Mouse (Mus musculus): ENCODE measurements at regions not wholly inside any gene's neighbourhood (a gene's known extent, or its start where the extent isn't known, plus 50 kb on each side); places are given as distances from the start of the nearest gene placed in this dataset.

GRCm38 (mm10) chr11:20958233-20958632, 127.4 kb upstream of the Lgalsl start:
- H3K27me3 ChIP-seq (replicated peaks; ENCODE audit: control insufficient read depth, insufficient read depth, low read length), result no peaks in the 10 kb centered on the region
- 38% methylated on average over 5 of the region's 5 CpGs for WGBS
- no peaks in the 10 kb centered on the region for H3K36me3 ChIP-seq (ENCODE audit: control insufficient read depth, insufficient read depth, low read length)
- no peak overlapping the region for H3K4me3 ChIP-seq (ENCODE audit: insufficient read depth, low read depth, low read length)
- H3K4me1 ChIP-seq (ENCODE audit: control insufficient read depth, insufficient read depth, low read length), result peaks cover 13% of the 10 kb centered on the region
- H3K27ac ChIP-seq (ENCODE audit: insufficient read depth, low read depth, low read length), result peak overlapping the region; percentile 88
- no peak for TF ChIP-seq POLR2A (IDR thresholded peaks at IDR 0.05; ENCODE audit: low read depth, low read length)
- TF ChIP-seq CTCF (conservative IDR thresholded peaks at IDR 0.05; ENCODE audit: insufficient read depth, insufficient read length, low read depth, low read length), result no peak
- peak; percentile 61 for DNase-seq

DNA sequence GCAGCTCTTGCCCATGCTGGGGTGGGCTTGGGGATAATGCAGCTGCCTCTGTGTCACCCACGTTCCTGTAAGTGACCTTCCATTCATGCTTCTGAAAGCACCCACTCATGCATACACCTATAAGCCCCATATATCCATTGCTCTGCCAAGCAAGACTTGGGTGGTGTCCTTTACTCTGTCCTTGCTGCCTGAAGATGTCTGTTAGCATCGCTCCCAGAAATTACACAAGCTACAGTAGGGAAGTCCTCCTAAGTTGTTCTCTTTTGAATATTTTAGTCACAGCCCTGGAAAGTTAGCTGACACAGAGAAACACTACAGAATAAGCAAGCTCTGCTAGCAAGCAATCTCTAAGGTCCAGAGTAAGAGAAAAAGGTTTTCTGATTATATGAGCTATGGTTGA, 129.2 kb upstream of the Lgalsl start:
- no peak for DNase-seq
- H3K4me3 ChIP-seq (ENCODE audit: insufficient read depth, low read depth, low read length), result no peak overlapping the region
- no peaks in the 10 kb centered on the region for H3K27me3 ChIP-seq (replicated peaks; ENCODE audit: control insufficient read depth, insufficient read depth, low read length)
- no peaks in the 10 kb centered on the region for H3K36me3 ChIP-seq (ENCODE audit: control insufficient read depth, insufficient read depth, low read length)
- TF ChIP-seq CTCF (conservative IDR thresholded peaks at IDR 0.05; ENCODE audit: insufficient read depth, insufficient read length, low read depth, low read length), result no peak
- TF ChIP-seq POLR2A (IDR thresholded peaks at IDR 0.05; ENCODE audit: low read depth, low read length), result no peak
- WGBS, result 62% methylated on average over 2 of the region's 2 CpGs
- H3K27ac ChIP-seq (ENCODE audit: insufficient read depth, low read depth, low read length), result no peak overlapping the region
- H3K4me1 ChIP-seq (ENCODE audit: control insufficient read depth, insufficient read depth, low read length), result peaks cover 13% of the 10 kb centered on the region

DNA sequence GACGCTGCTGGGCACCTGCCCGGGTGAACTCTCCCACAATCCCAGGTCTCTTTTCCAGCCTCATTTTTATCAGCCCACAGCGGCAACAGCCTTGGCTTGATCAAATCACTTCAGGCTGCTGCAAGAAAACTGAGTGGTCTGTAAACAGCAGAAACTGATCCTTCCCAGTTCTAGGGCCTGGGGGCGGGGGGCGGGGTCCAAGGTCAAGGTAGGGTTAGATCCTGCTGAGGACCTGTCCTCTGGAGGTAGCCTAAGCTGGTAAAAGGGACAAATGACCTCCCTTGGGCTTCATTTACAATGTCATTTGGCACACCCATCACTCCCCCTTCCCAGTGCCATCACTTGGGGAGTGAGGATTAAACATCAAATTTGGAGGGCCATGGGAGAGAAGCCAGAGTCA, 129.9 kb upstream of the Lgalsl start:
- no peak for TF ChIP-seq CTCF (conservative IDR thresholded peaks at IDR 0.05; ENCODE audit: insufficient read depth, insufficient read length, low read depth, low read length)
- TF ChIP-seq POLR2A (IDR thresholded peaks at IDR 0.05; ENCODE audit: low read depth, low read length), result no peak
- WGBS, result 57% methylated on average over 5 of the region's 5 CpGs

DNA sequence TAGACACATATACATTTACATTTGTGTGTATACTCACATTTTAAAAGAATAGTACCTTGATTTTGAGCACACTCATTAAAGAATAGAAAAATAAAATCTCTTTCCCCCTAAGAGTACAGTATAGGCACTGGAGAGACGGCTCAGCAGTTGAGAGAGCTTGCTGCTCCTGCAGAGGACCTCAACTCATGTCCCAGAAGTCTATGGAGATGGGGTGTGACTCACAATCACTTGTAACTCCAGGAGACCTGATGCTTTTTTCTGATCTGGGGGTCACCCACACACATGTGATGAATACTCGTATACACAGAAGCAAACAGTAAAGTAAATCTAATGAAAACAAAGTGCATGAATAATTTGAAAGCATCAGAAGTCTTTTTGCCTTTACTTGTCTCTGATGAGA, 129.5 kb upstream of the Peli1 start:
- no peak for DNase-seq
- 97% methylated on average over 2 of the region's 2 CpGs for WGBS
- TF ChIP-seq POLR2A (IDR thresholded peaks at IDR 0.05; ENCODE audit: low read depth, low read length), result no peak
- no peak for TF ChIP-seq CTCF (conservative IDR thresholded peaks at IDR 0.05; ENCODE audit: insufficient read depth, insufficient read length, low read depth, low read length)
- no peaks in the 10 kb centered on the region for H3K36me3 ChIP-seq (ENCODE audit: control insufficient read depth, insufficient read depth, low read length)
- no peak overlapping the region for H3K27ac ChIP-seq (ENCODE audit: insufficient read depth, low read depth, low read length)
- peaks cover 6% of the 10 kb centered on the region for H3K4me1 ChIP-seq (ENCODE audit: control insufficient read depth, insufficient read depth, low read length)
- no peaks in the 10 kb centered on the region for H3K27me3 ChIP-seq (replicated peaks; ENCODE audit: control insufficient read depth, insufficient read depth, low read length)
- H3K4me3 ChIP-seq (ENCODE audit: insufficient read depth, low read depth, low read length), result no peak overlapping the region

More for the DNA sequence above, 129.9 kb upstream of the Lgalsl start:
- H3K4me3 ChIP-seq (ENCODE audit: insufficient read depth, low read depth, low read length), result no peak overlapping the region
- no peaks in the 10 kb centered on the region for H3K36me3 ChIP-seq (ENCODE audit: control insufficient read depth, insufficient read depth, low read length)
- no peaks in the 10 kb centered on the region for H3K27me3 ChIP-seq (replicated peaks; ENCODE audit: control insufficient read depth, insufficient read depth, low read length)
- H3K4me1 ChIP-seq (ENCODE audit: control insufficient read depth, insufficient read depth, low read length), result peaks cover 9% of the 10 kb centered on the region
- DNase-seq, result no peak
- H3K27ac ChIP-seq (ENCODE audit: insufficient read depth, low read depth, low read length), result no peak overlapping the region

DNA sequence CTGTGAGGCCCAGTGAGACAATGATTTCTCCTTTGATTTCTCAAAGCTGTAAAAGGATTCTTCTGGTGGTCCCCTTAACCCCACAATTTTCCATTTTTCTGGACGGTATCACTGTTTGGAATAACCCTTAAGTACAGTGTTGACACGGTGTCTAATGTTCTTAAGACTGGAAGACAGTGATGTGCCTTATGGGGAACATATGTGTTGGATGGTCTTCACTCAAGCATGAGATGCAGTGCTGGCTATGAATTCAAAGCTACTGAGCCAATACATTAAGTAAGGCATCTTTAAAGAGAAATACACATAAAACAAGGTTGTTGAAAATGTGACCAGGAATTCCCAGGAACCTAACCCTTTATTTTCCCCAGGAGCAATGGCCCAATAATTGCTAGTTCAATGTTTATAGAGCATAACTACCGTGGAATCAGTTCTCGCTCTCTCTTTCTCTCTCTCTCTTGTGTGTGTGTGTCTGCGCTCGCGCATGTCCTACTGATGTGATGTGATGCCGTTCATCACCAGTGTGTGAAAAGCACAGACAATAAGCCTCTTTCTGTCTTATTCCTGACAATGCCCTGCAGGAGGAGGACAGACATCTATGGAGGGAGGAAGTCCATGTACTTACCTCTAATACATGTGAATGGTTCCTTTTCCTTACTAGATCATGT, 125.4 kb upstream of the Peli1 start:
- WGBS, result 88% methylated on average over 8 of the region's 8 CpGs
- H3K4me3 ChIP-seq (ENCODE audit: insufficient read depth, low read depth, low read length), result no peak overlapping the region
- H3K36me3 ChIP-seq (ENCODE audit: control insufficient read depth, insufficient read depth, low read length), result no peaks in the 10 kb centered on the region
- no peaks in the 10 kb centered on the region for H3K4me1 ChIP-seq (ENCODE audit: control insufficient read depth, insufficient read depth, low read length)
- H3K27me3 ChIP-seq (replicated peaks; ENCODE audit: control insufficient read depth, insufficient read depth, low read length), result no peaks in the 10 kb centered on the region
- DNase-seq, result no peak
- no peak overlapping the region for H3K27ac ChIP-seq (ENCODE audit: insufficient read depth, low read depth, low read length)
- TF ChIP-seq CTCF (conservative IDR thresholded peaks at IDR 0.05; ENCODE audit: insufficient read depth, insufficient read length, low read depth, low read length) (no peak), POLR2A (IDR thresholded peaks at IDR 0.05; ENCODE audit: low read depth, low read length) (no peak)

DNA sequence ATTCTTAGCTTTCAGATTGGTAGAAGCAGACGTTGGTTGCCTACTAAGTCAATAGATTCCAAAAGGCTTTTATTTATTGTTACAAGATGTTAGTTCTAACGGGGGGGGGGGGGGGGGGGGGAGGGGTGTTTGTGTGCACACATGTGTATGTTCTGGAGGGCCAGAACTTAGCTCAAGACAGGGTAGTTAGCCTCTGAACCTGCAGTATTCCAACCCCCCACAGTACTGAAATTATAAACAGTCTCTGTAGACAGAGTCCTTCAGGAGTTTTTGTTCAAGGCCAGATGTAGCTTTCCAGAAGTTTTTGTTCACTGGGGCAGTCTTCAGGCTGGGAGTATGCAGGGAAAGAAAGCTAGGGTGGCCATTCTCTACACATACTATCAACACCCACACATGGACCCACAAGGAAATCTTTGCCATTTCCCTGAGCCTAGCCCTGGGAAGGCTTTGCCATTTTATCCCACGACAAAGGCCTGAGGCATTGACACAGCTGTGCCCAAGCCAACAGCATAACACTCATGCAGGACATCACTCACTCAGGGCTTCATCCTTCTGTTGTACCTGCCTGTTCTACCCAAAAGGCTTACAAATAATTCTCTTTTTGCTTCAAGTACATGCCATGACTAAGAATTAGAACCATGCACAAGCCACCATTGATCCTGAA, 123.6 kb upstream of the Peli1 start:
- 63% methylated on average over 3 of the region's 3 CpGs for WGBS
- no peaks in the 10 kb centered on the region for H3K36me3 ChIP-seq (ENCODE audit: control insufficient read depth, insufficient read depth, low read length)
- H3K27me3 ChIP-seq (replicated peaks; ENCODE audit: control insufficient read depth, insufficient read depth, low read length), result no peaks in the 10 kb centered on the region
- TF ChIP-seq CTCF (conservative IDR thresholded peaks at IDR 0.05; ENCODE audit: insufficient read depth, insufficient read length, low read depth, low read length) (no peak), POLR2A (IDR thresholded peaks at IDR 0.05; ENCODE audit: low read depth, low read length) (no peak)
- H3K27ac ChIP-seq (ENCODE audit: insufficient read depth, low read depth, low read length), result no peak overlapping the region
- no peak overlapping the region for H3K4me3 ChIP-seq (ENCODE audit: insufficient read depth, low read depth, low read length)
- no peak for DNase-seq
- H3K4me1 ChIP-seq (ENCODE audit: control insufficient read depth, insufficient read depth, low read length), result no peaks in the 10 kb centered on the region

DNA sequence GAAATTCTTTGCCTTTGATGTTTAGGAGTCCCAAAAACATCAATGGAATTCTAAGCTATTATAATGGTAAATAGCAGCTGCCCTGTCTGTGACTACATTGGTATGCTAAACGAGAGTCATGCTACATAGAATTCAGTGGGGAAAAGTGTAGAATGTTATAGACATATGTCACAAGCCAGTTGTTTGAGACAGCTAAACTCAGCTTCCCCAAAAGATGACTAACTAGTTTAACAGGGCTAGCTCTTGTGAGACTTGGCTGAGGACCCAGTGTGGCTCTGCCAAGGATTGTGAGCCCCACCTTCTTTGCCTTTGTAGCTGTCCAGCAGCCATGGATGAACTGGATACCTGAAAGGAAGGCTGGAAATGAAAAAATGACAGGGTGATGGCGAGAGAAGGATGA, 122.8 kb upstream of the Peli1 start:
- H3K27me3 ChIP-seq (replicated peaks; ENCODE audit: control insufficient read depth, insufficient read depth, low read length), result no peaks in the 10 kb centered on the region
- peak; percentile 37 for DNase-seq
- no peaks in the 10 kb centered on the region for H3K4me1 ChIP-seq (ENCODE audit: control insufficient read depth, insufficient read depth, low read length)
- H3K4me3 ChIP-seq (ENCODE audit: insufficient read depth, low read depth, low read length), result no peak overlapping the region
- TF ChIP-seq POLR2A (IDR thresholded peaks at IDR 0.05; ENCODE audit: low read depth, low read length) (no peak), CTCF (conservative IDR thresholded peaks at IDR 0.05; ENCODE audit: insufficient read depth, insufficient read length, low read depth, low read length) (no peak)
- H3K27ac ChIP-seq (ENCODE audit: insufficient read depth, low read depth, low read length), result no peak overlapping the region
- 64% methylated on average over 2 of the region's 2 CpGs for WGBS
- H3K36me3 ChIP-seq (ENCODE audit: control insufficient read depth, insufficient read depth, low read length), result no peaks in the 10 kb centered on the region

Measured in kidney, adult 2 months (tissue).